Mouse (Mus musculus) liver, postnatal 0 days (tissue): Measurements from ENCODE around the gene Prss43. TPM values are rescaled to one million over a fixed set of nuclear protein-coding genes. Genes with fewer than 3 reads are reported as not detected.
A peak's percentile ranks its signal among the peaks of the same experiment; 100 is the strongest.

Experiments
- ATAC-seq: fragments of 200-750 bp; cut with Nextera tagmentation; 2 replicates; pipeline ENCODE4 v1.8.0; 2017; ENCODE audit warnings: mild to moderate bottlenecking, moderate library complexity
- DNase-seq: peaks from one replicate; pipeline ENCODE4 v3.0.0-alpha.2; 2016
- H3K27ac ChIP-seq: fragments of 300-500 bp; sonication (generic); 2 replicates; pipeline ENCODE4 v1.5.1; 2014; ENCODE audit warnings: antibody characterized with exemption, moderate library complexity, mild to moderate bottlenecking, low read depth
- H3K27me3 ChIP-seq: fragments of 300-500 bp; sonication (generic); 2 replicates; pipeline ENCODE4 v1.6.1; 2014; ENCODE audit warnings: low read length, control low read depth, mixed read lengths; ENCODE audit not compliant: insufficient read depth
- H3K36me3 ChIP-seq: fragments of 300-500 bp; sonication (generic); replicated peaks from 2 replicates; pipeline ENCODE4 v1.6.1; 2014; ENCODE audit warnings: mild to moderate bottlenecking, control low read depth, low read length, moderate library complexity, mixed read lengths; ENCODE audit not compliant: insufficient read depth
- H3K4me1 ChIP-seq: fragments of 300-500 bp; sonication (generic); 2 replicates; pipeline ENCODE4 v1.6.1; 2014; ENCODE audit warnings: antibody characterized with exemption, mild to moderate bottlenecking, control low read depth; ENCODE audit not compliant: insufficient read depth
- H3K4me2 ChIP-seq: fragments of 300-500 bp; sonication (generic); 2 replicates; pipeline ENCODE4 v1.6.1; 2014; ENCODE audit warnings: low read depth, mild to moderate bottlenecking, low read length, moderate library complexity, mixed read lengths
- H3K4me3 ChIP-seq: fragments of 300-500 bp; sonication (generic); 2 replicates; pipeline ENCODE4 v1.5.1; 2014; ENCODE audit warnings: low read depth, low read length
- H3K9ac ChIP-seq: fragments of 300-500 bp; sonication (generic); replicated peaks from 2 replicates; pipeline ENCODE4 v1.6.1; 2014; ENCODE audit warnings: mild to moderate bottlenecking, moderate library complexity
- H3K9me3 ChIP-seq: fragments of 300-500 bp; sonication (generic); 2 replicates; pipeline ENCODE4 v1.6.1; 2016; ENCODE audit warnings: mild to moderate bottlenecking, control low read depth, low read length, mixed read lengths
- CTCF ChIP-seq: sonication (generic); IDR thresholded peaks from 2 replicates; pipeline ENCODE4 v1.5.1; 2016; ENCODE audit warnings: antibody characterized with exemption, low read depth
- EP300 ChIP-seq: IDR thresholded peaks from 2 replicates; pipeline ENCODE4 v1.6.1; 2016; ENCODE audit warnings: antibody characterized with exemption, low read depth, mild to moderate bottlenecking
- WGBS: fragments of 180-500 bp; shearing (Covaris S2); extraction: QIAGEN DNeasy Blood & Tissue Kit; methylation state at CpG from one replicate; pipeline ENCODE4 v1.1.7; 2014; ENCODE audit not compliant: insufficient replicate concordance; 5-methylcytosine and 5-hydroxymethylcytosine counted together
- polyA plus RNA-seq: library from polyadenylated mRNA; unstranded; fragments of >200 nt; fragmentation: Nextera tagmentation; extraction: Ambion mirVana; gene quantifications from 2 replicates; pipeline ENCODE4 v1.2.1, GENCODE M21; 2015

The Prss43 gene
- polyA plus RNA-seq, 1 experiment from 2014 or later: not detected

DNA sequence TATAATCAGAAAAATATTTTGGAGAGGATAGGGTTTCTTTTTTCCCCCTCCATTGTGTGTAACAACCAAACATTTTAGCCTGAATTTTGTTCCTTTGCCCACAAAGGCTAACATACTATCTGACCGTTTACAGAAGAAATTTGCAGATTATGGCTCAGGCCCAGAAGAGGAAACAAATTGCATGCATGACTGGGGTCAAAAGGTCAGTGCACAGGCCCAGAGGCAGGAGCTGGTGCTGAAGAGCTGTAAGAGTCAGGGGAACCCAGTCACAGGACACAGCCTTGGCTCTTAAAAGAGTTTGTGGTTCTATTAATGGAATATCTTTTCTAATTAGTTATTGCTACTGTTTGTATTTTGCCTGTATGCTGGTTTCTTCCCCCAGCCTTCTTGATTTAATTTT is 42.9 kb upstream of the Prss43 start:
- H3K36me3 ChIP-seq: no peaks in the 10 kb centered on the region
- ATAC-seq (no peak), DNase-seq (no peak)
- H3K27me3 ChIP-seq: peaks cover 6% of the 10 kb centered on the region; the same call in 1 of the 2 replicates
- WGBS: 23% methylated on average over 1 of the region's 1 CpGs
- no peak overlapping the region for H3K4me2 ChIP-seq
- peaks cover 13% of the 10 kb centered on the region; the same call in 1 of the 2 replicates for H3K4me1 ChIP-seq
- no peak overlapping the region for H3K27ac ChIP-seq
- no peak overlapping the region for H3K9ac ChIP-seq
- TF ChIP-seq EP300 (no peak), CTCF (no peak)
- H3K9me3 ChIP-seq: no peaks in the 10 kb centered on the region
- H3K4me3 ChIP-seq: no peak overlapping the region

DNA sequence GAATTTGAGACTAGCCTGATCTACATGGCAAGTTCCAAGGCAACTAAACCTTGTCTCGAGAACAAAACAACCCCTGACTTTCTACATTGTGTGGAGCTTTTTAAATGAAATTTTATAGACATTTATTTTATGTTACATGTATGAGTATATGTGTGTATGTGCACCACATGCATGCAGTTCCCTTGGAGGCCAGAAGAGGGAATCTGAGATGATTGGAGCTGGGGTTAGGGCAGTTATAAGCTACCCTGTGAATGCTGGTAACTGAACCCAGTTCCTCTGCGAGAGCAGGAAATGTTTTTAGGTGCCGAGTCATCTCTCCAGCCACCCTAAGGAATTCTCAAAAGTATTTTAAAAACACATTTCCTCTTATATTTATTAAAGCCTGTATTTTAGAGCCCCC is 38.3 kb upstream of the Prss43 start:
- Histone ChIP-seq H3K4me2 (no peak overlapping the region), H3K36me3 (no peaks in the 10 kb centered on the region), H3K4me3 (no peak overlapping the region), H3K9me3 (no peaks in the 10 kb centered on the region), H3K27me3 (no peaks in the 10 kb centered on the region), H3K9ac (no peak overlapping the region), H3K4me1 (no peaks in the 10 kb centered on the region), H3K27ac (no peak overlapping the region)
- WGBS: 72% methylated on average over 3 of the region's 3 CpGs
- ATAC-seq (no peak), DNase-seq (no peak)
- TF ChIP-seq EP300: no peak

- Histone ChIP-seq H3K9me3 (no peaks in the 10 kb centered on the region), H3K27ac (no peak overlapping the region), H3K27me3 (no peaks in the 10 kb centered on the region), H3K9ac (no peak overlapping the region), H3K4me1 (no peaks in the 10 kb centered on the region), H3K36me3 (no peaks in the 10 kb centered on the region), H3K4me2 (no peak overlapping the region), H3K4me3 (no peak overlapping the region)
- WGBS: 53% methylated on average over 4 of the region's 4 CpGs
- no peak for DNase-seq
- ATAC-seq: no peak
- TF ChIP-seq EP300: no peak
- TF ChIP-seq CTCF: no peak
These were observed 36.0 kb upstream of the Prss43 start for GRCm38 (mm10) chr9:110790462-110790861.

DNA sequence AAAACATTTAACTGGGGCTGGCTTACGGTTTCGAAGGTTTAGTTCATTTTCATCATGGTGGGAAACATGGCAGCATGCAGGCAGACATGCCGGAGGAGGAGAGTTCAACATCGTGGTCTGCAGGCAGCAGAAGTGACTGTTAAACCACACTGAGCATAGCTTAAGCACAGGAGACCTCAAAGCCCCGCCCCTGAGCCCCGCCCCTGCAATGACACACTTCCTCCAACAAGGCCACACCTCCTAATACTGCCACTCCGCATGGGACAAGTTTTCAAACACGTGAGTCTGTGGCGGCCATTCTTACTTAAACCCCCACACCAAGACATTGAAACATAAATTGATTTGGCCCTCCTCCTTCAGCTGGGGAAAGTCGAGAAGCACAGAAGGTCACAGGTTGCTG is 29.5 kb upstream of the Prss43 start:
- WGBS: 72% methylated on average over 10 of the region's 10 CpGs
- TF ChIP-seq CTCF (no peak), EP300 (no peak)

DNA sequence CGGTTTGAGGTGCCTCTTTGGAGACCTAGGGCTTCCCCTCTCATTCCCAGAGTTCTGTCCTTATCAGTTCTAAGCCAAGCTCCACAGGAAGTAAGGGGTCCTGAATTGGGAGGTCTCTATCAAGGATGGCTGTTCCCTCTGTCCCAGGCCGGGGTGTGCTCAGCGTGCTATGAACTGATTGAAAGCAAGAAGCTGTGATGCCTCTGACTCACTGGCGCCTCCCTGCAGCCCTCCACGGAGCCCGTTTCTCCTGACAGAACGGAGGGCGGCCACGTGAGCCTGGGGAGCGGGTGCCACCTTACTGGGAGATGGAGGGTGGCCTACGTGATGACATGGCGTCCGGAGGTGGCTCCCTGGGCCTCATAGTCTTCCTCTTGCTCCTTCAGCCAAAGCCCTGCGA is 28.6 kb upstream of the Prss43 start, which contains the start of gene Prss42:
Gene Prss42 (plus strand): TSS at position 301 of the 400 bp plus-strand sequence.
- Histone ChIP-seq H3K9ac (no peak within 1 kb of the TSS), H3K27me3 (no peaks in the 10 kb centered on the region), H3K4me2 (no peak within 1 kb of the TSS), H3K9me3 (no peaks in the 10 kb centered on the region), H3K4me3 (no peak within 1 kb of the TSS), H3K4me1 (0 out of 2 replicates have a peak, but pooled peaks cover 2% of the 10 kb centered on the region), H3K27ac (no peak within 1 kb of the TSS), H3K36me3 (no peaks in the 10 kb centered on the region)
- 77% methylated on average over 14 of the region's 14 CpGs for WGBS
- TF ChIP-seq CTCF (no peak), EP300 (no peak)
- DNase-seq (no peak), ATAC-seq (no peak)

More for the DNA sequence above, 29.5 kb upstream of the Prss43 start:
- H3K27me3 ChIP-seq: no peaks in the 10 kb centered on the region
- no peak overlapping the region for H3K9ac ChIP-seq
- ATAC-seq (no peak), DNase-seq (peak; percentile 30)
- no peak overlapping the region for H3K4me2 ChIP-seq
- H3K4me3 ChIP-seq: no peak overlapping the region
- no peaks in the 10 kb centered on the region for H3K36me3 ChIP-seq
- no peaks in the 10 kb centered on the region for H3K9me3 ChIP-seq
- H3K27ac ChIP-seq: no peak overlapping the region
- H3K4me1 ChIP-seq: 0 out of 2 replicates have a peak, but pooled peaks cover 2% of the 10 kb centered on the region

GRCm38 (mm10) chr9:110800834-110801479 is 25.5 kb upstream of the Prss43 start:
- DNase-seq (no peak), ATAC-seq (no peak)

GRCm38 (mm10) chr9:110803294-110803693 is 23.2 kb upstream of the Prss43 start:
- no peak for ATAC-seq
- no peak for DNase-seq
- Histone ChIP-seq H3K9ac (no peak overlapping the region), H3K4me2 (no peak overlapping the region), H3K27ac (no peak overlapping the region), H3K9me3 (no peaks in the 10 kb centered on the region), H3K4me1 (0 out of 2 replicates have a peak, but pooled peaks cover 2% of the 10 kb centered on the region), H3K4me3 (no peak overlapping the region), H3K36me3 (no peaks in the 10 kb centered on the region), H3K27me3 (no peaks in the 10 kb centered on the region)
- WGBS: 62% methylated on average over 4 of the region's 4 CpGs
- TF ChIP-seq EP300 (no peak), CTCF (no peak)

More at GRCm38 (mm10) chr9:110800834-110801479, 25.5 kb upstream of the Prss43 start:
- Histone ChIP-seq H3K4me3 (no peak overlapping the region), H3K9ac (no peak overlapping the region), H3K4me2 (no peak overlapping the region), H3K9me3 (no peaks in the 10 kb centered on the region), H3K4me1 (0 out of 2 replicates have a peak, but pooled peaks cover 2% of the 10 kb centered on the region), H3K36me3 (no peaks in the 10 kb centered on the region), H3K27me3 (no peaks in the 10 kb centered on the region), H3K27ac (no peak overlapping the region)
- 81% methylated on average over 8 of the region's 8 CpGs for WGBS
- TF ChIP-seq CTCF: no peak
- no peak for TF ChIP-seq EP300
